Mouse (Mus musculus) intestine, embryonic 16.5 days (tissue): ENCODE measurements at regions not wholly inside any gene's neighbourhood (a gene's known extent, or its start where the extent isn't known, plus 50 kb on each side); places are given as distances from the start of the nearest gene placed in this dataset.

Source experiments
- ATAC-seq: fragments of 200-750 bp; cut with Nextera tagmentation; 2 replicates; pipeline ENCODE4 v1.8.0; 2017; ENCODE audit warnings: moderate TSS enrichment, moderate library complexity
- H3K27ac ChIP-seq: fragments of 300-500 bp; sonication (generic); 2 replicates; pipeline ENCODE4 v1.5.1; 2014; ENCODE audit warnings: mild to moderate bottlenecking, low read length
- H3K27me3 ChIP-seq: fragments of 300-500 bp; sonication (generic); replicated peaks from 2 replicates; pipeline ENCODE4 v1.6.1; 2014; ENCODE audit warnings: low read length, control low read depth, mixed read lengths; ENCODE audit not compliant: control insufficient read depth, insufficient read depth
- H3K36me3 ChIP-seq: fragments of 300-500 bp; sonication (generic); 2 replicates; pipeline ENCODE4 v1.6.1; 2014; ENCODE audit warnings: low read length, control low read depth; ENCODE audit not compliant: control insufficient read depth, insufficient read depth
- H3K4me1 ChIP-seq: fragments of 300-500 bp; sonication (generic); 2 replicates; pipeline ENCODE4 v1.6.1; 2014; ENCODE audit warnings: low read length, control low read depth, mixed read lengths; ENCODE audit not compliant: control insufficient read depth, insufficient read depth
- H3K4me2 ChIP-seq: fragments of 300-500 bp; sonication (generic); 2 replicates; pipeline ENCODE4 v1.6.1; 2014; ENCODE audit warnings: low read depth, low read length, control low read depth
- H3K4me3 ChIP-seq: fragments of 300-500 bp; sonication (generic); 2 replicates; pipeline ENCODE4 v1.5.1; 2014; ENCODE audit warnings: mild to moderate bottlenecking, low read length
- H3K9ac ChIP-seq: fragments of 300-500 bp; sonication (generic); 2 replicates; pipeline ENCODE4 v1.6.1; 2014; ENCODE audit warnings: low read depth, low read length
- H3K9me3 ChIP-seq: fragments of 300-500 bp; sonication (generic); 2 replicates; pipeline ENCODE4 v1.6.1; 2016; ENCODE audit warnings: low read length, control low read depth; ENCODE audit not compliant: control insufficient read depth
- WGBS: fragments of 180-500 bp; shearing (Covaris S2); extraction: QIAGEN DNeasy Blood & Tissue Kit; methylation state at CpG from one replicate; pipeline ENCODE4 v1.1.7; 2014; 5-methylcytosine and 5-hydroxymethylcytosine counted together

DNA sequence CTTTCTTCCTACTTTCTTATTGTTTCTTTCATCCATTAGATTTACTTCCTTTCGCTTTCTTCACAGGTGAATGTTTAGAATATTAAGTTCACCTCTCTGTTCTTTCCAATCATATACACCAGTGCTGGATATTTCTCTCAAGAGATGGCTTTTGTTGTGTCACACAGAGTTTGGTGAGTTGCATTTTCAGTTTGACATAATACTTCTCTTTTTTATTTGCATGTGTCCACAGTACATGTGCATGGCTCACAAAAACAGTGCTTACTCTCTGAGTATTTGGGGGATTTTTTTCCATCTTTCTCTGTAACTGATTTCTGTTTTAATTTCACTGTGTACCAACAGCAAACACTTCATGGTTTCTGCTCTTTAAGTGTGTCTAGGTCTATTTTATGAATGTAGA lies 274.5 kb upstream of the Erbb4 start:
- no peaks in the 10 kb centered on the region for H3K27me3 ChIP-seq
- H3K4me2 ChIP-seq = no peak overlapping the region
- WGBS = 95% methylated on average over 1 of the region's 1 CpGs
- H3K4me1 ChIP-seq = no peaks in the 10 kb centered on the region
- H3K9ac ChIP-seq = no peak overlapping the region
- H3K27ac ChIP-seq = no peak overlapping the region
- peaks cover 4% of the 10 kb centered on the region; the same call in 1 of the 2 replicates for H3K9me3 ChIP-seq
- no peaks in the 10 kb centered on the region for H3K36me3 ChIP-seq
- H3K4me3 ChIP-seq = no peak overlapping the region
- ATAC-seq = no peak

DNA sequence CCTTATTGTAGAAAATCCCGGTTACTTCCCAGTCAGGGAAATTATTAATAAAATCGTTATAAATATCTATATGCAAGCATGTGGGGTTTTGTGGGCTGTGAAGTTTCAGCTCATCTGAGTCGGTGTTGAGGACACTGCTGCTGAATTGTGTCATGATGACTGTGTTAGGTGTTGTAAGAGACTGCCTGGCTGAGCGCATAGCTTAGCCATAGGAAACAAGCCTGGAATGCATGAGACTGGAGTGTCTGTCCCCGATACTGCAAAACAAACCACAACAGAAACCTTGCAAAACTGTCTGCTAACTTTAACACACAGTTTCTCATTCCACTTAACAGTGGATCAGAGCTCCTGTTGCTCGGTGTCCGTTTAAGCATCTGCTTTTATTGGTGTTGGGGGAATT lies 271.9 kb upstream of the Erbb4 start:
- H3K4me3 ChIP-seq = no peak overlapping the region
- no peaks in the 10 kb centered on the region for H3K4me1 ChIP-seq
- H3K9me3 ChIP-seq = peaks cover 4% of the 10 kb centered on the region; the same call in 1 of the 2 replicates
- 88% methylated on average over 7 of the region's 7 CpGs for WGBS
- no peaks in the 10 kb centered on the region for H3K27me3 ChIP-seq
- no peak overlapping the region for H3K27ac ChIP-seq
- H3K4me2 ChIP-seq = no peak overlapping the region
- H3K9ac ChIP-seq = no peak overlapping the region
- no peak for ATAC-seq
- H3K36me3 ChIP-seq = no peaks in the 10 kb centered on the region

DNA sequence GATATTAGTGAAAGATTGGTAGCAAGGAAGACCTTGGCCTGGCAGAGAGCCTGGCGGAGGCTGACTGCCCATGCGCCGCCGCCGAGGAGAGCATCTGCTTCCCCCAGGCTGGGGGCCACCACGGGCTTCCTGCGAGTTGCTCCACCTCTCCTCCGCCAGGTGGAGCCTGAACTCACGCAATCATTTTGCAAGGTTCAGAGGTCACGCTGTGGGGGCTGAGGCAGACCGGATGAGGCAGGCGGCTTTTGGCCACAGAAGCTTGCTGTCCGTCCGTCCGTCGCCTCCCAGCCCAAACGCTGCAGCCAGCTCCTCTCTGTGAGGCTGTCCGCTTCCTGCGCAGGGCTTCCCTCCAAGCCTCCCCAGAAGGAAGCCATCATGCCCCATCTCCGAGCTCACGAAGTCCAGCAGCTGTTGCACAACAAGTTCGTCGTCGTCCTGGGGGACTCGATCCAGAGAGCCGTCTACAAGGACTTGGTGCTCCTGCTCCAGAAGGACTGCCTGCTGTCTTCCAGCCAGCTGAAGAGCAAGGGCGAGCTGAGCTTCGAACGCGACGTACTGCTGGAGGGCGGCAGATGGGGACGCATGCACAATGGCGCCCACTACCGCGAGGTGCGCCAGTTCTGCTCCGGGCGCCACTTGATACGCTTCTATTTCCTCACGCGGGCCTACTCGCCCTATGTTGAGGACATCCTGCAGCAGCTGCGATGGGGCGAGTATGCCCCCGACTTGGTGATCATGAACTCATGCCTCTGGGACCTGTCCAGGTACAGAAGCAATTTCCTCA lies 269.3 kb upstream of the Erbb4 start:
- 96% methylated on average over 46 of the region's 46 CpGs for WGBS
- ATAC-seq = no peak
- Histone ChIP-seq H3K27me3 (no peaks in the 10 kb centered on the region), H3K4me3 (no peak overlapping the region), H3K27ac (no peak overlapping the region), H3K9me3 (peaks cover 4% of the 10 kb centered on the region; the same call in 1 of the 2 replicates), H3K36me3 (no peaks in the 10 kb centered on the region), H3K9ac (no peak overlapping the region), H3K4me2 (no peak overlapping the region), H3K4me1 (no peaks in the 10 kb centered on the region)

DNA sequence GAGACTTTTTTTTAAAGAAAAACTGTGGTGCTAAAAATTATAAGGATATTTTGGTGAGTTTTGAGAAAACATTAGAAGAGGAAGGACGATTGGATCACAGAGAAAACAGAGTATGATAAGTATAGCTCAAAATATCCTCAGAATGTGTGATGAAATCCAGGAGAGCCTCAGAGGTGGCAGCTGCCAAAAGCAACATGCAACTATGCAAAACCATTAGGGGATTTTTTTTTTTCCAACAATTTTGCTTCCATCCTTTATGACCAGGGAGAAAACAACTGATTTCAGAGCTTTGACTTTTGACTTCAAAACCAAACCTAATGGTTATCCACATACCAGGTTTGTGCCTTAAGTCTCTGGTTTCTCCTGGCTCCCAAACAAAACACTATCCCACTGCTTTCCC lies 267.4 kb upstream of the Erbb4 start:
- no peak overlapping the region for H3K9ac ChIP-seq
- H3K4me3 ChIP-seq = no peak overlapping the region
- no peaks in the 10 kb centered on the region for H3K36me3 ChIP-seq
- H3K27me3 ChIP-seq = no peaks in the 10 kb centered on the region
- no peak overlapping the region for H3K4me2 ChIP-seq
- WGBS = 39% methylated on average over 1 of the region's 1 CpGs
- ATAC-seq = no peak
- H3K9me3 ChIP-seq = peaks cover 4% of the 10 kb centered on the region; the same call in 1 of the 2 replicates
- H3K27ac ChIP-seq = no peak overlapping the region
- no peaks in the 10 kb centered on the region for H3K4me1 ChIP-seq

DNA sequence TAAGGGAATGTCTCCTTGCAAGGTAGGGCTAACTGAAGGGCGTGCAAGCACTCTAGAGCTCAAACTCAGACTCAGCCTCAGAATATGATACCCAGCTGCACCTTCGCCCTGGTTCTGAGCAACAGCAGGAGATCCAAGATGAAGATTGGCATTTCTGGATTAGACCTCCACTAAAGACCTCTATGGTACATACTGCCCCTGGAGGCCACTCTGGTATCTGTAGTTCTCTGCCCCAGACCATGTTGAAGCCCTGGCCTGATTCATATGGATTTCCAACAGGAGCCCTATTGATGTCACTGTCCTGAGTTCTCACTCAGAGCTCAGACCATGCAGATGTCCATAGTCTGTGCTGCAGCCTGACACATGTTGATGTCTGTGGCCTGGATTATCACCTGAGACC lies 262.2 kb upstream of the Erbb4 start:
- H3K9ac ChIP-seq = no peak overlapping the region
- 90% methylated on average over 2 of the region's 2 CpGs for WGBS
- H3K9me3 ChIP-seq = no peaks in the 10 kb centered on the region
- no peak overlapping the region for H3K4me2 ChIP-seq
- no peak overlapping the region for H3K27ac ChIP-seq
- no peak overlapping the region for H3K4me3 ChIP-seq
- H3K36me3 ChIP-seq = no peaks in the 10 kb centered on the region
- H3K27me3 ChIP-seq = no peaks in the 10 kb centered on the region
- no peak for ATAC-seq
- H3K4me1 ChIP-seq = no peaks in the 10 kb centered on the region

DNA sequence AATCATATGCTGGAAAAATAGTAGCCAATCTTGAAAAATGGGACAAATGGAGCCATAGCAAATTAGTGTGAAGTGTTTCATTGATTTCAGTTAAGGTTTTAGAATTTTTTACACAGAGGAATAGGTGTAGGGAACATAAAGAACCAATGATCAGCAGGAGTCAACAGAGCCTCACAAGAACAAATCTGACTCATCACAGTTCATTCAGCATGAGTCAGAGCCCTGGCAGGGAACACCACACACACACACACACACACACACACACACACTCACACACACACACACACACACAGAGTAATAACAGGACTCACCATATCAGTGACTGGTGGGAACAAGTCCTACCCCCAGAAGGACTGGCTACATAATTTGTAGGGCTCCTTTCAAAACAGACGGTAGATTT lies 259.7 kb upstream of the Erbb4 start:
- H3K4me1 ChIP-seq = no peaks in the 10 kb centered on the region
- no peak overlapping the region for H3K27ac ChIP-seq
- ATAC-seq = no peak
- H3K9ac ChIP-seq = no peak overlapping the region
- no peaks in the 10 kb centered on the region for H3K36me3 ChIP-seq
- no peaks in the 10 kb centered on the region for H3K27me3 ChIP-seq
- WGBS = 67% methylated on average over 1 of the region's 1 CpGs
- no peak overlapping the region for H3K4me3 ChIP-seq
- no peak overlapping the region for H3K4me2 ChIP-seq
- H3K9me3 ChIP-seq = no peaks in the 10 kb centered on the region

DNA sequence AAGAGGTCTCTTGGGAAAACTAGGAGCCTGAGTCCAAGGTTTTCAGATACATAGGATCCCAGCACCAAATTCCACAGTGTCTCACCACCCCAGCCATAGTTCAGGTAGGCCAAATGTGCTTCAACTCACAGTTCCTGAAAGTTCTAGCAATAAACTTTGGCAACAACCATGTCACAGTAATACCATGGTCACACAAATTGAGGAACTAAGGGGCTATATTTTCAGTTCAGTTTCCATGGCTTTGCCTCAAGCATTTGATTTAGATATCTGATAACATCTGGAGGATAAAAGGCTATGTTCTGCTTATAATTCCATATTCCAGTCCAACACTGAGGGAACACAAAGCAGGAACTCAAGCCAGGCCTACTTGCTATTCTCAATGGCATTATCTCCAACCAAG lies 256.2 kb upstream of the Erbb4 start:
- no peak for ATAC-seq
- no peaks in the 10 kb centered on the region for H3K36me3 ChIP-seq
- H3K4me2 ChIP-seq = no peak overlapping the region
- H3K27me3 ChIP-seq = no peaks in the 10 kb centered on the region
- no peak overlapping the region for H3K4me3 ChIP-seq
- H3K9me3 ChIP-seq = no peaks in the 10 kb centered on the region
- no peak overlapping the region for H3K27ac ChIP-seq
- H3K9ac ChIP-seq = no peak overlapping the region
- no peaks in the 10 kb centered on the region for H3K4me1 ChIP-seq

DNA sequence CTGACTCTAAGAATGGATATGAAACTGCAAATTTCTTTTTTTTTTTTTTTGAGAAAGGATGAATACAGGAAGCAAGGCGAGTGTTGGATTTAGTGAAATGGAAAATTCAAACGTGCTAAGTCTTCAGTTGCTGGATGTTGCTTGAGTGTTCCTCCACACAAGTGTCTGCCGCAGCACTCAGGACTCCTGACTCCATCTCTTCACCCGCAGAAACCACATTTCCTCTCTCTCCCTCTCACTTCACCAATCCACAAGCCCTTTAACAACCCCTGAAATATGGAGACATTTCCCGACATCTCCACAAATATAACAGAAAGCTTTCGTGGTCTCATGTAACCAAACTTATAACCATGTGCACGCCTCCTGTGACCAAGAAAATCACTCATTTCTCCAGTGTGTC lies 249.7 kb upstream of the Erbb4 start:
- no peak for ATAC-seq
- H3K4me1 ChIP-seq = no peaks in the 10 kb centered on the region
- H3K27me3 ChIP-seq = no peaks in the 10 kb centered on the region
- H3K27ac ChIP-seq = no peak overlapping the region
- H3K9me3 ChIP-seq = no peaks in the 10 kb centered on the region
- H3K4me3 ChIP-seq = no peak overlapping the region
- no peak overlapping the region for H3K4me2 ChIP-seq
- H3K36me3 ChIP-seq = no peaks in the 10 kb centered on the region
- 81% methylated on average over 7 of the region's 7 CpGs for WGBS
- H3K9ac ChIP-seq = no peak overlapping the region

DNA sequence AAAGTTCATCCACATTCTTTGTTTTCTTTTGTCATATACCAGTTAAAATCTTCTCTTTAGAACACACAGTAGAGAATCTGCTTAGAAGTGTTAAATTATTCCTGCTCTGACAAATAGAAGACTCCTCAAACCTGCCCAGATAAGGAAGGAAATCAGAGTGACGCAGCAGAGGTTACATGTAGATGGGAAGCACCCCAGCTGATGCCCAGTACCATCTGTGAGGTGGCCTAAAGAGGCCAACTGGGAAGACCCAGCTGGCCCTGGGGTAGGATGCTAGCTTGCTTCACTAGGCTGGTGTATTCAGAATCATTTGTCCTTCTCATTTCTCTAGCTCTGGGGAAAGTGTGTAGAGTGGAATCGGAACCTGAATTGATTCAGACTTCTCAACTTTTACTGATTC lies 242.6 kb upstream of the Erbb4 start:
- no peaks in the 10 kb centered on the region for H3K9me3 ChIP-seq
- no peak overlapping the region for H3K4me2 ChIP-seq
- no peaks in the 10 kb centered on the region for H3K27me3 ChIP-seq
- H3K4me3 ChIP-seq = no peak overlapping the region
- no peak overlapping the region for H3K9ac ChIP-seq
- H3K4me1 ChIP-seq = no peaks in the 10 kb centered on the region
- H3K36me3 ChIP-seq = no peaks in the 10 kb centered on the region
- 89% methylated on average over 2 of the region's 2 CpGs for WGBS
- ATAC-seq = no peak
- H3K27ac ChIP-seq = no peak overlapping the region

DNA sequence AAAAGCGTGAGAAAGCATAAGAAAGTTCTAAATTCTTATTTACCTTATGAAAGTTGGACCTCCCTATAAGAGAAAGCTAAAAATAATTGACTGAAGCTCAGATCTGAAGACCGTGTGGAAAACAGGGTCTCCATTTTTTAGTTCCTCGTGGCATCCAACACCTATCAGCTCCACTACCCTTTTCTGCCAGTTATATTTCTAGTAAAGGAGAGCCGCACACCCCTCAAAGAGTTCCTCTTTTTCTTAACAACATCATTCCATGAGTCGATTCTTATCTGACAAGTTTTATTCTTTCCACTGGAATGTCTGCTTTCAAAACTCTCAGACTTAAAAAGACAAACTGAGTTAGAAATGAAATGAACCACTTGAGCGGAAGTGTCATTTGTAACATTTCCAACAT lies 242.0 kb upstream of the Erbb4 start:
- H3K4me1 ChIP-seq = no peaks in the 10 kb centered on the region
- H3K4me2 ChIP-seq = no peak overlapping the region
- no peaks in the 10 kb centered on the region for H3K27me3 ChIP-seq
- WGBS = 89% methylated on average over 6 of the region's 6 CpGs
- no peaks in the 10 kb centered on the region for H3K36me3 ChIP-seq
- no peak overlapping the region for H3K27ac ChIP-seq
- no peak overlapping the region for H3K4me3 ChIP-seq
- H3K9ac ChIP-seq = no peak overlapping the region
- H3K9me3 ChIP-seq = no peaks in the 10 kb centered on the region
- no peak for ATAC-seq
